Mouse (Mus musculus) MEL (cell line): Measurements from ENCODE around the gene Dpf2. TPM values are rescaled to one million over a fixed set of nuclear protein-coding genes. Genes with fewer than 3 reads are reported as not detected.

Experiments used
- DNase-seq: peaks from one replicate; pipeline ENCODE4 v3.0.0; 2011; ENCODE audit warnings: low read depth, low spot score
- H3K27ac ChIP-seq: 2 replicates; pipeline ENCODE4 v1.5.1; 2012; ENCODE audit warnings: low read depth, mild to moderate bottlenecking, control low read depth, low read length, moderate library complexity; ENCODE audit not compliant: control insufficient read depth
- H3K27me3 ChIP-seq, 2 experiments: fragments of 150-350 bp in 1 of 2; sonication (generic) in 1 of 2; 2 replicates each; pipeline ENCODE4 v1.6.1; 2012; ENCODE audit warnings: low read length in 2 of 2, mild to moderate bottlenecking in 2 of 2, improper control_type of control experiment in 1 of 2, moderate library complexity in 1 of 2; ENCODE audit not compliant: insufficient read depth in 2 of 2, control insufficient read depth in 1 of 2
- H3K36me3 ChIP-seq, 2 experiments: 2 replicates each; pipeline ENCODE4 v1.6.1; 2012 to 2014; ENCODE audit warnings: low read length in 2 of 2, improper control_type of control experiment in 1 of 2, inconsistent platforms in 1 of 2, mild to moderate bottlenecking in 1 of 2; ENCODE audit not compliant: insufficient read depth in 2 of 2, control insufficient read depth in 1 of 2
- H3K4me1 ChIP-seq, 2 experiments: fragments of 150-350 bp in 1 of 2; sonication (generic) in 1 of 2; 2 replicates each; pipeline ENCODE4 v1.6.1; 2012; ENCODE audit warnings: low read length in 2 of 2, improper control_type of control experiment in 1 of 2, mild to moderate bottlenecking in 1 of 2; ENCODE audit not compliant: insufficient read depth in 2 of 2, control insufficient read depth in 1 of 2
- H3K4me3 ChIP-seq, 2 experiments: fragments of 150-350 bp in 1 of 2; sonication (generic) in 1 of 2; 2 replicates each; pipeline ENCODE4 v1.5.1; 2012; ENCODE audit warnings: low read depth in 2 of 2, low read length in 2 of 2, mild to moderate bottlenecking in 2 of 2, moderate library complexity in 2 of 2, control low read depth in 1 of 2, improper control_type of control experiment in 1 of 2; ENCODE audit not compliant: control insufficient read depth in 1 of 2, insufficient read depth in 1 of 2
- H3K79me2 ChIP-seq: 2 replicates; pipeline ENCODE4 v1.6.1; 2012; ENCODE audit warnings: mild to moderate bottlenecking, low read length, moderate library complexity; ENCODE audit not compliant: control insufficient read depth, poor library complexity, insufficient read depth
- H3K9ac ChIP-seq: 2 replicates; pipeline ENCODE4 v1.6.1; 2012; ENCODE audit warnings: low read depth, mild to moderate bottlenecking, control low read depth, low read length, moderate library complexity; ENCODE audit not compliant: control insufficient read depth, poor library complexity, severe bottlenecking
- H3K9me3 ChIP-seq: fragments of 150-350 bp; sonication (generic); replicated peaks from 2 replicates; pipeline ENCODE4 v1.6.1; 2012; ENCODE audit warnings: mild to moderate bottlenecking, low read length, improper control_type of control experiment, moderate library complexity; ENCODE audit not compliant: insufficient read depth
- BHLHE40 ChIP-seq: IDR thresholded peaks from 2 replicates; pipeline ENCODE4 v1.6.1; 2012; ENCODE audit warnings: low read depth, mild to moderate bottlenecking, inconsistent platforms, low read length, improper control_type of control experiment, borderline replicate concordance
- CTCF ChIP-seq, 3 experiments: IDR thresholded peaks in 2 of 3; conservative IDR thresholded peaks in 1 of 3; 2 replicates each; pipeline ENCODE4 v1.5.1; 2011 to 2012; ENCODE audit warnings: low read length in 3 of 3, low read depth in 2 of 3, mild to moderate bottlenecking in 2 of 3, improper control_type of control experiment in 1 of 3, inconsistent platforms in 1 of 3, mixed read lengths in 1 of 3, moderate library complexity in 1 of 3; ENCODE audit not compliant: control insufficient read depth in 1 of 3, insufficient read depth in 1 of 3, poor library complexity in 1 of 3, severe bottlenecking in 1 of 3
- ELF1 ChIP-seq: IDR thresholded peaks from 2 replicates; pipeline ENCODE4 v1.6.1; 2014; ENCODE audit warnings: low read depth, mild to moderate bottlenecking, inconsistent platforms, low read length, improper control_type of control experiment, moderate library complexity
- JUND ChIP-seq: IDR thresholded peaks from 2 replicates; pipeline ENCODE4 v1.6.1; 2011; ENCODE audit warnings: low read depth, mild to moderate bottlenecking, improper control_type of control experiment, low read length
- KAT2A ChIP-seq: conservative IDR thresholded peaks from 2 replicates; pipeline ENCODE4 v1.6.1; 2012; ENCODE audit warnings: low read depth, low read length, improper control_type of control experiment, inconsistent platforms
- MAFK ChIP-seq: IDR thresholded peaks from 2 replicates; pipeline ENCODE4 v1.6.1; 2011; ENCODE audit warnings: low read depth, mild to moderate bottlenecking, low read length, improper control_type of control experiment, borderline replicate concordance
- MAX ChIP-seq: IDR thresholded peaks from 2 replicates; pipeline ENCODE4 v1.6.1; 2011; ENCODE audit warnings: low read length, improper control_type of control experiment
- MAZ ChIP-seq: IDR thresholded peaks from 2 replicates; pipeline ENCODE4 v1.6.1; 2012; ENCODE audit warnings: low read depth, mild to moderate bottlenecking, inconsistent platforms, low read length, improper control_type of control experiment
- MXI1 ChIP-seq: IDR thresholded peaks from 2 replicates; pipeline ENCODE4 v1.6.1; 2011; ENCODE audit warnings: mild to moderate bottlenecking, low read depth, low read length, improper control_type of control experiment
- MYC ChIP-seq: IDR thresholded peaks from 2 replicates; pipeline ENCODE4 v1.6.1; 2011; ENCODE audit warnings: low read depth, mild to moderate bottlenecking, low read length, improper control_type of control experiment, moderate library complexity
- RAD21 ChIP-seq: IDR thresholded peaks from 2 replicates; pipeline ENCODE4 v1.6.1; 2011; ENCODE audit warnings: mild to moderate bottlenecking, low read depth, low read length, improper control_type of control experiment
- SIN3A ChIP-seq: IDR thresholded peaks from 2 replicates; pipeline ENCODE4 v1.6.1; 2012; ENCODE audit warnings: low read length, improper control_type of control experiment, inconsistent platforms
- SMC3 ChIP-seq: IDR thresholded peaks from 2 replicates; pipeline ENCODE4 v1.6.1; 2011; ENCODE audit warnings: low read depth, low read length, improper control_type of control experiment
- TBP ChIP-seq: IDR thresholded peaks from 2 replicates; pipeline ENCODE4 v1.8.0; 2011; ENCODE audit warnings: low read depth, low read length, improper control_type of control experiment
- TCF12 ChIP-seq: IDR thresholded peaks from 2 replicates; pipeline ENCODE4 v1.6.1; 2014; ENCODE audit warnings: low read depth, mild to moderate bottlenecking, inconsistent platforms, low read length, improper control_type of control experiment, moderate library complexity
- ZC3H11A ChIP-seq: IDR thresholded peaks from 2 replicates; pipeline ENCODE4 v1.6.1; 2012; ENCODE audit warnings: low read depth, mild to moderate bottlenecking, inconsistent platforms, low read length, improper control_type of control experiment
- ZKSCAN1 ChIP-seq: IDR thresholded peaks from 2 replicates; pipeline ENCODE4 v1.6.1; 2012; ENCODE audit warnings: low read depth, mild to moderate bottlenecking, inconsistent platforms, low read length, improper control_type of control experiment, moderate library complexity
- polyA plus RNA-seq, 2 experiments: library from polyadenylated mRNA; stranded (reverse) in 1 of 2; unstranded in 1 of 2; fragments of >175 nt in 1 of 2; fragments of >200 nt in 1 of 2; gene quantifications; 2 replicates each; pipeline versions ENCODE4 v1.2.1 to v1.2.4; 2012; ENCODE audit warnings: low replicate concordance in 2 of 2, low read depth in 1 of 2; ENCODE audit not compliant: insufficient read length in 2 of 2, insufficient read depth in 1 of 2, missing spikeins in 1 of 2
- total RNA-seq: library from RNA; depleted of rRNA; stranded (reverse); fragments of 300-350 nt; gene quantifications from 2 replicates; pipeline ENCODE4 v1.2.3, GENCODE M21; 2012

Gene Dpf2
- total and polyA plus RNA-seq, 3 experiments: 58.6 to 166 (median 133) TPM

DNA sequence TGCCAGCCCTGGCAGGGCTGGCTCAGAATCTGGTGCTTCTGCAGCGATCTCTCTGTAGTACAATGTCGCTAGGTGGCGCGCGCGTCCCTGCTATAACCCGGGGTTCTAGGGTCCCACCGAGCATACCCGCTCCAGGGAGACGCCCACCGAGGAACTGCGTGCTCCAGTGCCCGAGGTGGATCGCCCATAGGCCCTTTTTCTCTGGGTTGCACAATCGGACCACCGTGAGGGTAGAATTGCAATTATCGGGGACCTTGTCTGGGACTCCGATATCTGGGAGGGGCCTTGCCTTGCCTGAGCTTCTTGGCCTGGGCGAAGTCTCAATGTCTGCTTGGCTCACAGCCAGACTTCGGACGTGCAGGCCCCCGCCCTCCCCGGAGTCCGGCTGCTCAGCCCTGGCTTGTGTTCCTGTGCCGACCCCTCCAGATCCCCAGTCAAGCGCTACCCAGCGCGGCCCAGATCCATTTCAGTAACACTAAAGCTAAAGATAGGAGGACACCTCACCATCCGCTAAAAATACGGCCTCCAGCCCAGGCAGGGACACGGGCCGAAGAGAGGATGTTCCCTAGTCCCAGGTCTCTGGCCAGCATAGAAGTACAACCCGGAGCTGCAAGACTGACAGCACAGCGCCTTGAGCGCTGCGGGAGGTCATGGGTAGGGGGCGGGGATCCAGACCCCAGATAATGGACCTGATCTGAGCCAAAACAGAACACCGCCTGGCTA is 11.3 kb upstream of the Dpf2 start (continued):
- TF ChIP-seq SIN3A (peak; percentile 75), SMC3 (peak; percentile 75), KAT2A (no peak), MXI1 (peak; percentile 63)

- Histone ChIP-seq H3K9me3 (no peaks in the 10 kb centered on the region), H3K4me3 (no peak overlapping the region), H3K9ac (no peak overlapping the region), H3K27me3 (no peaks in the 10 kb centered on the region), H3K36me3 (peaks cover 0 to 12% of the 10 kb centered on the region in 2 experiments; a peak in 2 of 4 replicates)
- no peak for TF ChIP-seq SIN3A
- no peak for TF ChIP-seq MAZ
- TF ChIP-seq MXI1: no peak
- no peak for TF ChIP-seq ZKSCAN1
- TF ChIP-seq MAX: no peak
- no peak for TF ChIP-seq BHLHE40
- TF ChIP-seq ZC3H11A: no peak
- TF ChIP-seq TCF12: no peak
- no peak for TF ChIP-seq CTCF (IDR thresholded peaks at IDR 0.05 in 2 of 3, conservative IDR thresholded peaks at IDR 0.05 in 1 of 3; ENCODE audit: control insufficient read depth in 1 of 3, insufficient read depth in 1 of 3, low read depth in 2 of 3, low read length in 3 of 3, poor library complexity in 1 of 3, severe bottlenecking in 1 of 3)
- TF ChIP-seq ELF1: no peak
- no peak for TF ChIP-seq RAD21
- TF ChIP-seq MYC: no peak
- no peak for TF ChIP-seq MAFK
- no peak for TF ChIP-seq JUND
- no peak for TF ChIP-seq TBP
- TF ChIP-seq, all 39 proteins: peak for 0
- no peak for DNase-seq
- Histone ChIP-seq H3K4me1 (peaks cover 12 to 16% of the 10 kb centered on the region in 2 experiments), H3K27ac (peak overlapping the region; percentile 65), H3K79me2 (no peaks in the 10 kb centered on the region)
These were observed 10.2 kb upstream of the Dpf2 start for GRCm38 (mm10) chr19:5922963-5923362.
